Mouse (Mus musculus) adrenal gland, postnatal 4 days (tissue): ENCODE data around the gene Cttnbp2nl. TPM values are rescaled to one million over a fixed set of nuclear protein-coding genes. Genes with fewer than 3 reads are reported as not detected.

Source experiments
- DNase-seq, 2 experiments: peaks; one replicate each; pipeline ENCODE4 v3.0.0; 2021 to 2022; ENCODE audit warnings: low spot score in 2 of 2, mixed read lengths in 2 of 2
- total RNA-seq, 2 experiments: library from RNA; stranded (reverse); gene quantifications; 2 replicates each; pipeline ENCODE4 v1.2.3; 2021

The Cttnbp2nl gene
- total RNA-seq, 2 experiments from 2014 or later: 26.6 to 32.0 TPM

GRCm38 (mm10) chr3:105059911-105060310 lies 7.0 kb upstream of the Cttnbp2nl start:
- no peak for DNase-seq

- peak; percentile 42 to 61 for DNase-seq
These were observed 5.9 kb upstream of the Cttnbp2nl start for GRCm38 (mm10) chr3:105058627-105059513.

GRCm38 (mm10) chr3:105055666-105056065 lies 2.7 kb upstream of the Cttnbp2nl start:
- DNase-seq: no peak

GRCm38 (mm10) chr3:105054952-105055351 lies 2.0 kb upstream of the Cttnbp2nl start:
- DNase-seq: peak in 1 of 2 experiments; percentile 26

GRCm38 (mm10) chr3:105053698-105054001 lies 704 bp upstream of the Cttnbp2nl start:
- DNase-seq: no peak

- DNase-seq: no peak
These were observed 592 bp downstream of the Cttnbp2nl start for GRCm38 (mm10) chr3:105052171-105052936.

GRCm38 (mm10) chr3:105051103-105051502 lies 1.8 kb downstream of the Cttnbp2nl start:
- DNase-seq: no peak

- DNase-seq: no peak
These were observed 3.1 kb downstream of the Cttnbp2nl start for GRCm38 (mm10) chr3:105049848-105050247.

GRCm38 (mm10) chr3:105047616-105048015 lies 5.3 kb downstream of the Cttnbp2nl start:
- no peak for DNase-seq

- no peak for DNase-seq
These were observed 6.1 kb downstream of the Cttnbp2nl start for GRCm38 (mm10) chr3:105046870-105047269.

- no peak for DNase-seq
These were observed 9.2 kb downstream of the Cttnbp2nl start for GRCm38 (mm10) chr3:105043746-105044145.

- DNase-seq: no peak
These were observed 11.8 kb downstream of the Cttnbp2nl start for GRCm38 (mm10) chr3:105040983-105041625.

- DNase-seq: no peak
These were observed 12.9 kb downstream of the Cttnbp2nl start for GRCm38 (mm10) chr3:105040002-105040401.

GRCm38 (mm10) chr3:105037240-105037770 lies 15.6 kb downstream of the Cttnbp2nl start:
- DNase-seq: no peak

- no peak for DNase-seq
These were observed 16.6 kb downstream of the Cttnbp2nl start for GRCm38 (mm10) chr3:105036281-105036847.

- no peak for DNase-seq
These were observed 29.5 kb downstream of the Cttnbp2nl start for GRCm38 (mm10) chr3:105023371-105024005.

GRCm38 (mm10) chr3:105019826-105020692 lies 32.9 kb downstream of the Cttnbp2nl start:
- no peak for DNase-seq

GRCm38 (mm10) chr3:105018783-105019105 lies 34.2 kb downstream of the Cttnbp2nl start:
- no peak for DNase-seq

GRCm38 (mm10) chr3:105018085-105018782 lies 34.7 kb downstream of the Cttnbp2nl start:
- DNase-seq: no peak
